Mouse (Mus musculus): Measurements from ENCODE around the gene Hvcn1. TPM values are rescaled to one million over a fixed set of nuclear protein-coding genes. Genes with fewer than 3 reads are reported as not detected.

The Hvcn1 gene
- polyA plus RNA-seq, 1 experiment from 2014 or later: 9.8 TPM

DNA sequence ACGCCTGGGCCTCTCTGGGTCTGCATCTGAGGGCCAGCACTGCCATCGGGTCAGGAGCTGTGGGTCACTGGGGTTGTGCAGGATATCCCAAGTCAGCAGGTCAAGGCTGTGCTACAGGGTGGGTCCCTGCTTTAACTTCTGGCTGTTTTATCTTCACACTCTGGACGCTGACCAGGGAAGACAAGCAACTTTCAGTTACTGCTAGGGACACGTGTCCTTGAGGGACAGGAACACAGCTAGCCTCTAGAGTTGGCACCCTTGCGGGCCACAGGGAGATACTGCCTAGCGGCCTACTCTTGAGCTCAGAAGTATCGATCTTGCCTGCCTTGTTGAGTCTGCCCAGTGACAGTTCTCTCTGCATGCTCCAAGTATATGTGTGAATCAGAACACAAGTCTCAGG is 33.0 kb downstream of the Hvcn1 start:
- Histone ChIP-seq H3K27me3 (no peaks in the 10 kb centered on the region), H3K27ac (replicated peaks) (no peak overlapping the region), H3K9ac (no peak overlapping the region), H3K4me1 (peaks cover 49% of the 10 kb centered on the region), H3K4me2 (replicated peaks) (no peak overlapping the region), H3K4me3 (replicated peaks) (no peak overlapping the region), H3K36me3 (peaks cover 14% of the 10 kb centered on the region; the same call in 1 of the 2 replicates), H3K9me3 (replicated peaks) (no peaks in the 10 kb centered on the region)
- no peak for ATAC-seq (ENCODE audit: insufficient number of reproducible peaks, low FRiP score, low TSS enrichment, low read depth)
- WGBS: 70% methylated on average over 7 of the region's 7 CpGs

DNA sequence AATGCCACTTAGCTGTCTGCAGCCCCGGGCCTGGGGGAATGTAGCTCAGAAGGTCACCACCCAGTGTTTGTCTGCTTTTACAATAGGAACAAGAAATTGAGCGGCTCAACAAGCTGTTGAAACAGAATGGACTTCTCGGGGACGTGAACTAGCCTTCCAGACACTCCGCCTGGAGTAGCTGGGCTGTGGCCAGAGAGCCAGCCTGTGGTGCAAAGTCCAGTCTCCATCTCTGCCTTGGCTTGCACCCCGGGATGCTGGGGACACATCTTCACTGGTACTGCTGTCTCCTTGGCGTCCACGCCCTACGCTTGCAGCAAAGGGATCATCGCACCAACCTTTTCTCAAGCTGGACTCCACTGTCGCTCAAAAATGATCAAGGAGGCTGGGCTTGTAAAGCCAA is 33.9 kb downstream of the Hvcn1 start:
- no peak overlapping the region for H3K9ac ChIP-seq
- no peak overlapping the region for H3K4me2 ChIP-seq (replicated peaks)
- H3K4me1 ChIP-seq: peaks cover 40% of the 10 kb centered on the region
- no peaks in the 10 kb centered on the region for H3K9me3 ChIP-seq (replicated peaks)
- H3K4me3 ChIP-seq (replicated peaks): no peak overlapping the region
- H3K27ac ChIP-seq (replicated peaks): no peak overlapping the region
- 91% methylated on average over 11 of the region's 11 CpGs for WGBS
- no peak for ATAC-seq (ENCODE audit: insufficient number of reproducible peaks, low FRiP score, low TSS enrichment, low read depth)
- H3K27me3 ChIP-seq: no peaks in the 10 kb centered on the region
- peaks cover 14% of the 10 kb centered on the region; the same call in 1 of the 2 replicates for H3K36me3 ChIP-seq

DNA sequence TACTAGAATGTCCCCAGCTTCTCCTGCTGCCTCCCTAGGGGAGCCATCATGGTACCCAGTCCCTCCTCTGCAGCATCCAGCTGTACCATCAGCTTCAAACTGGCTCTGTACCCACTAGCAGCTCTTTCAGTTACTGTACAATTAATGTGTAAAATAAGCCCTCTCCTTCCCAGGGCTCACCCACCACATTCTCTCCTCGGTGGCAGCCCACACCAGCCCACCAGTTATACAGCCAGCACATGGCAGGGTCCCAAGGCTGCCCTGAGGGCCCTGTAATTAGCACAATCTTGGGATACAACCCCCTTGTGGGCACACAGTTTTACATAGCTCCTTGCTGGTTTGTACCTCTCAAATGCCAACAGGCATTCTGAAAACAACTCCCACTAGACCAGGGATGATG is 34.4 kb downstream of the Hvcn1 start:
- Histone ChIP-seq H3K27ac (replicated peaks) (0 out of 2 replicates have a peak overlapping the region, but pooled peaks have one; percentile 14), H3K4me1 (peaks cover 36% of the 10 kb centered on the region), H3K4me3 (replicated peaks) (no peak overlapping the region), H3K4me2 (replicated peaks) (no peak overlapping the region), H3K36me3 (peaks cover 14% of the 10 kb centered on the region; the same call in 1 of the 2 replicates), H3K9me3 (replicated peaks) (no peaks in the 10 kb centered on the region), H3K27me3 (no peaks in the 10 kb centered on the region), H3K9ac (no peak overlapping the region)
- 61% methylated on average over 1 of the region's 1 CpGs for WGBS
- peak; percentile 62; the same call in 1 of the 2 replicates for ATAC-seq (ENCODE audit: insufficient number of reproducible peaks, low FRiP score, low TSS enrichment, low read depth)

DNA sequence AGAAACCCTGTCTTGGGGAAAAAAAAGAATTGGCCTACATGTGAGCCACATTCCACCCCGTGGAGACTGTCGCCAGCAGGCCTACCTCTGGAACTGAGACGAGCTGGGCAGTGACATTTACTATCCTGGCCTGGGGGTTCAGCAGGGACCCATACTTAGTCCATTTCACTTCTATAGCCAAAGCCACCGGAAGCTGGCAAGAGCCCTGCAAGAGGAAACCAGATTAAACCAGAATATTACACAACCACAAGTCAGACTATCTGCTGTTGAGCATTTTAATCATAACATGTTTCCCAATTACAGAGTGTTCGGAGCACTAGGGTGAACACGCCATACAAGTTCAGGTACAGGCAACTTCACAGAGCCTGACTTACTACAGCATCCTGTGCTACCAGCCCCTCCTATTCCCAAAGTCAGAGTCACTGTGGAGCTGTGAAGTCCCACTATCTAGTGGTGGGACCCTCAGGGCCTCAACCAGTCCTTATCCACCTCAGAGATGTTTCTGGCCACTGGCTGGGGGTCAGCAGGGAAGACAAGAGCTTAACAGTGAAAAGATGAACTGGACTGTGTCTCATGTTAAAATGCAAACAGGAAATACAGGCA is 36.0 kb downstream of the Hvcn1 start:
- H3K4me1 ChIP-seq: peaks cover 26% of the 10 kb centered on the region
- no peak overlapping the region for H3K4me3 ChIP-seq (replicated peaks)
- ATAC-seq (ENCODE audit: insufficient number of reproducible peaks, low FRiP score, low TSS enrichment, low read depth): no peak
- no peaks in the 10 kb centered on the region for H3K9me3 ChIP-seq (replicated peaks)
- peaks cover 23% of the 10 kb centered on the region for H3K36me3 ChIP-seq
- 75% methylated on average over 6 of the region's 6 CpGs for WGBS
- no peaks in the 10 kb centered on the region for H3K27me3 ChIP-seq
- H3K4me2 ChIP-seq (replicated peaks): no peak overlapping the region
- H3K27ac ChIP-seq (replicated peaks): no peak overlapping the region
- H3K9ac ChIP-seq: no peak overlapping the region

- H3K27me3 ChIP-seq: no peaks in the 10 kb centered on the region
Observed at GRCm38 (mm10) chr5:122243781-122244523, 37.3 kb downstream of the Hvcn1 start.

GRCm38 (mm10) chr5:122245186-122245585 is 38.6 kb downstream of the Hvcn1 start:
- 63% methylated on average over 3 of the region's 3 CpGs for WGBS
- Histone ChIP-seq H3K4me3 (replicated peaks) (no peak overlapping the region), H3K27ac (replicated peaks) (no peak overlapping the region), H3K27me3 (no peaks in the 10 kb centered on the region), H3K36me3 (peaks cover 42% of the 10 kb centered on the region), H3K4me2 (replicated peaks) (no peak overlapping the region), H3K9me3 (replicated peaks) (no peaks in the 10 kb centered on the region), H3K4me1 (0 out of 2 replicates have a peak, but pooled peaks cover 9% of the 10 kb centered on the region), H3K9ac (no peak overlapping the region)
- no peak for ATAC-seq (ENCODE audit: insufficient number of reproducible peaks, low FRiP score, low TSS enrichment, low read depth)

More at GRCm38 (mm10) chr5:122243781-122244523, 37.3 kb downstream of the Hvcn1 start:
- Histone ChIP-seq H3K4me3 (replicated peaks) (no peak overlapping the region), H3K36me3 (peaks cover 36% of the 10 kb centered on the region), H3K9me3 (replicated peaks) (no peaks in the 10 kb centered on the region), H3K27ac (replicated peaks) (no peak overlapping the region), H3K4me2 (replicated peaks) (no peak overlapping the region), H3K4me1 (peaks cover 19% of the 10 kb centered on the region), H3K9ac (no peak overlapping the region)
- no peak for ATAC-seq (ENCODE audit: insufficient number of reproducible peaks, low FRiP score, low TSS enrichment, low read depth)
- WGBS: 77% methylated on average over 17 of the region's 17 CpGs

DNA sequence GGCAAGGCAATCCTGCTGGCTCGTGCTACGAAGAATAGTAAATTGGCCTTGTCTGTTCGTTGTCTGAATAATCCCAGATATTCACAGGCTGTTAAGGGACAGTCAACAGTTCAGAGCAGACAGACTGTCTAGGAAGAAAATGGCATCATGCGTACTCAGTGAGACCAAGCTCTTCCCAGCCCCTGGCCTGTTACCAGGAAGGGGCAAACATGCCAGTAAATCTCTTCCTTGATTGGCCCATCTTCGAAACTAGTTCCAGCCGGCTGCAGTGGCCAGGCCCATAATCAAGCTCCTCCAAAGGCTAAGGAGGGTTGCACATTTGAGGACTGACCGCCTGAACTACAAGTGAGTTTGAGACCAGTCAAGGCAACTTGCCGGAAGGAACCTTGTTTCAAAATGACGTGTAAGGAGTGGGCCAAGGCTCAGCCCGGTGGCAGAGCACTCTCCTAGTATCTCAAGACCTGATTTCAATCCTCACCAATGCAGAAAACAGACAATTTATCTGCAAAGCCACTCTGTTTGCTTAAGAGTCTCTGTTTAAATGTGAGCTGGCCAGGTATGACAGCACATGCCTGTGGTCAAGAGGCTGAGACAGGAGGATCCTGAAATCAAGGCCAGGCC is 40.1 kb downstream of the Hvcn1 start:
- Histone ChIP-seq H3K4me1 (0 out of 2 replicates have a peak, but pooled peaks cover 4% of the 10 kb centered on the region), H3K36me3 (peaks cover 44% of the 10 kb centered on the region), H3K27ac (replicated peaks) (no peak overlapping the region), H3K4me2 (replicated peaks) (no peak overlapping the region), H3K9me3 (replicated peaks) (no peaks in the 10 kb centered on the region), H3K9ac (no peak overlapping the region), H3K27me3 (no peaks in the 10 kb centered on the region), H3K4me3 (replicated peaks) (no peak overlapping the region)
- ATAC-seq (ENCODE audit: insufficient number of reproducible peaks, low FRiP score, low TSS enrichment, low read depth): no peak
- 82% methylated on average over 10 of the region's 10 CpGs for WGBS

- H3K9me3 ChIP-seq (replicated peaks): no peaks in the 10 kb centered on the region
- H3K36me3 ChIP-seq: peaks cover 47% of the 10 kb centered on the region
- no peak for ATAC-seq (ENCODE audit: insufficient number of reproducible peaks, low FRiP score, low TSS enrichment, low read depth)
- H3K4me1 ChIP-seq: 0 out of 2 replicates have a peak, but pooled peaks cover 4% of the 10 kb centered on the region
- no peak overlapping the region for H3K4me2 ChIP-seq (replicated peaks)
- H3K4me3 ChIP-seq (replicated peaks): no peak overlapping the region
- no peak overlapping the region for H3K27ac ChIP-seq (replicated peaks)
- H3K27me3 ChIP-seq: no peaks in the 10 kb centered on the region
- no peak overlapping the region for H3K9ac ChIP-seq
- 75% methylated on average over 11 of the region's 11 CpGs for WGBS
Observed at GRCm38 (mm10) chr5:122247529-122247928, 40.9 kb downstream of the Hvcn1 start.

DNA sequence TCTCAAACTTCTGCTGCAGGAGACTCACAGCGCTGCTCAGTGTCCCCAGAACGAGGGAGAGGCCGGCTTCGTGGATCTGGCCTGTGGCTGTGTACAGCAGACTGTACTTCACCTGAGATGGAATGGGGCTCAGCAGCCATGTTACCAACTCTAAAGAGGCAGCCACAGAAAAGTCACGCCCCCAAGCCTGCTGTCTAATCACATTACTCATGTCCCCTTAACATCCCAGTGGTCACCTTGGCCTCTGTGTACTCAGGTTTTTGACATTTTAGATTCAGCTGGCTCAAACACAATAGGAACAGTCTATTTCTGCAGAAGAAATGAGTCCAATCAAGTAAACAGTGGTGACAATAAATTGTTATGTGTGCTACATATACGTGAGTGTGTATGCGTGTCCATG is 41.3 kb downstream of the Hvcn1 start:
- ATAC-seq (ENCODE audit: insufficient number of reproducible peaks, low FRiP score, low TSS enrichment, low read depth): no peak
- no peak overlapping the region for H3K27ac ChIP-seq (replicated peaks)
- no peak overlapping the region for H3K4me2 ChIP-seq (replicated peaks)
- 90% methylated on average over 7 of the region's 7 CpGs for WGBS
- H3K27me3 ChIP-seq: no peaks in the 10 kb centered on the region
- H3K9me3 ChIP-seq (replicated peaks): no peaks in the 10 kb centered on the region
- peaks cover 48% of the 10 kb centered on the region for H3K36me3 ChIP-seq
- no peak overlapping the region for H3K4me3 ChIP-seq (replicated peaks)
- 0 out of 2 replicates have a peak, but pooled peaks cover 4% of the 10 kb centered on the region for H3K4me1 ChIP-seq
- H3K9ac ChIP-seq: no peak overlapping the region

DNA sequence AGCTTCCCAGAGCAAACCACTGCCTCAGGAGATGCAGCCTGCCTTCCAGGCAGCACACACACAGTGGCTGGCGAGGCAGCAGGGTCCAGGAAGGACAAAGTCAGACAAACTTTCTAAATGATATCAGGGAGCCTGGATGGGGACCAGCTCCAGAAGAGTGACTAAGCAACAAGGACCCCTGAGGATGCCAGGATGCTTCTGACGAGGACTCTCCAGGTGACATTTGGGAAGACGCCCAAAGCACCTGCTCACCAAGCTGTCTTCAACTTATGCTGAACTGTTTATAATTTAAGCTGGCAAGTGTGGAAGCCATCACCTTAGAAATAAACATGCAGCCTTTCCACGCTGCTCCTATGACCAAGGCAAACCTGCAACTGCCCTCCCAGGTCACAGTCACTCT is 42.7 kb downstream of the Hvcn1 start:
- Histone ChIP-seq H3K27me3 (no peaks in the 10 kb centered on the region), H3K4me3 (replicated peaks) (no peak overlapping the region), H3K9ac (no peak overlapping the region), H3K27ac (replicated peaks) (no peak overlapping the region), H3K36me3 (peaks cover 48% of the 10 kb centered on the region), H3K4me1 (no peaks in the 10 kb centered on the region), H3K4me2 (replicated peaks) (no peak overlapping the region), H3K9me3 (replicated peaks) (no peaks in the 10 kb centered on the region)
- WGBS: 88% methylated on average over 4 of the region's 4 CpGs
- no peak for ATAC-seq (ENCODE audit: insufficient number of reproducible peaks, low FRiP score, low TSS enrichment, low read depth)

DNA sequence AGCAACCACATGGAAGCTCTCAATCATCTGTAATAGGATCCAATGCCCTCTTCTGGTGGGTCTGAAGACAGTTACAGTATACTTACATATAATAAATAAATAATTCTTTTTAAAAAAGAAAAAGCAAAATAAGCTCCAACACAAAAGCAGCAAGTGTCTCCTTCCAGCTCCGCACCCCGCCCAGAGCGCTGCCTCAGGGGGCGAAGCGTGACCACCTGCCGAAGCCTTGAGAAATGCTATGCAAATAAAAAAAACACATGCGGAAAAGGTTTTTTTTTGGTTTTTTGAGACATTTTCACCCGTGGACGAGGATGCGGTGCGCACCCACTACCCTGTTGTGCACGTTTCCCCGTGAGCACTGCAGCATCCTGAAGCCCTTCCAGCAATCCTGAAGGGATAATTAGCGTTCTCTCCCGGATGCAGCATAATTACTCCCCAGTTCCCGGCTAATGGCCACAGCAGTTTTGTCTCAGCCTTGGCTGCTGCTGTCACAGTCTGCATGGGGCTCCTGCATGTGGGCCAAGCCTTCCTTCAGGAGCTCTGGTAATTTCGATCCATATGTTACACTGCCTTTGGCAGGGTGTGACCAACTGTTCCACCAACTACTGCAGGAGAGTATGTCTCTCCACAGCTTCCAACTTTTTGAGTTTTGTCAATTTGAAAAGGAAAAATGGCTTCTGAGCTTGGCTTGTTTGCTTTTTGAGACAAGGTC is 45.4 kb downstream of the Hvcn1 start:
- peaks cover 71% of the 10 kb centered on the region for H3K36me3 ChIP-seq

More for the DNA sequence above, 45.4 kb downstream of the Hvcn1 start:
- Histone ChIP-seq H3K27me3 (no peaks in the 10 kb centered on the region), H3K4me2 (replicated peaks) (no peak overlapping the region), H3K27ac (replicated peaks) (no peak overlapping the region), H3K9ac (no peak overlapping the region), H3K4me3 (replicated peaks) (no peak overlapping the region), H3K9me3 (replicated peaks) (no peaks in the 10 kb centered on the region), H3K4me1 (no peaks in the 10 kb centered on the region)
- WGBS: 79% methylated on average over 17 of the region's 17 CpGs
- no peak for ATAC-seq (ENCODE audit: insufficient number of reproducible peaks, low FRiP score, low TSS enrichment, low read depth)
